13 mouse cellular contexts compared by ENCODE assay signal in the genomic region with DNA sequence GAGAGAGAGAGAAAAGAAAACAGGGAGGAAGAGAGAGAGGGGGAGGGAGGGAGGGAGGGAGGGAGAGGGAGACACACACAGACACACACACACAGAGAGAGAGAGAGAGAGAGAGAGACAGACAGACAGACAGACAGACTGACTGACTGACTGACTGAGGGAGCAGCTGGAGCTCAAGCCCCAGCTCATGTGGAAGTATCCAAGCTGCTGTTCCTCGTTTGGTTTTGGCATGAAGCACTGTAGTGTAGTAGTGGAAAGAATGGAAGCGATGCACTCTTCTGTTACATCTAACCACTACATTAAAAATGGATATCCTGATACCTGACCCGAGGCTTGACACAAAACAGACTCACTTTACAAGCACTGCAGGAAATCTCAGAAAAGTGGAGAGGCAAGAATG. TPM values are rescaled to one million over a fixed set of nuclear protein-coding genes. Genes with fewer than 3 reads are reported as not detected.
DNase-seq lines count a peak whose midpoint lies in the region; ATAC-seq and TF ChIP-seq lines count a peak whose summit lies in the region.
"Had no signal": no experiment of that assay in that cellular context is flagged by ENCODE, and none has a peak within 500 bp of the region (broad histone marks: within the 10 kb centered on the region; RNA-seq: fewer than 3 reads in every experiment).

No protein-coding gene starts in this region.

- H3K36me3 ChIP-seq in kidney, embryonic 15.5 days: no peaks in the 10 kb centered on the region
- no peaks in the 10 kb centered on the region for H3K36me3 ChIP-seq in heart, embryonic 11.5 days (ENCODE audit: control insufficient read depth, insufficient read depth, low read length)
- H3K36me3 ChIP-seq in limb, embryonic 14.5 days (ENCODE audit: control insufficient read depth, insufficient read depth, low read length): no peaks in the 10 kb centered on the region
- no peaks in the 10 kb centered on the region for H3K36me3 ChIP-seq in midbrain, postnatal 0 days (ENCODE audit: insufficient read depth, low read length)
- H3K36me3 ChIP-seq: forebrain, embryonic 10.5 days; hindbrain, embryonic 13.5 days had no signal

- no peak for ATAC-seq in kidney, embryonic 15.5 days (replicated peaks; ENCODE audit: low FRiP score)
- ATAC-seq in heart, embryonic 11.5 days (replicated peaks; ENCODE audit: insufficient number of reproducible peaks, low FRiP score, low TSS enrichment): no peak
- peak; percentile 83 for ATAC-seq in limb, embryonic 14.5 days (ENCODE audit: low FRiP score, low read depth)
- ATAC-seq in midbrain, postnatal 0 days (ENCODE audit: low FRiP score): no peak

- H3K4me2 ChIP-seq in kidney, embryonic 15.5 days: 0 out of 2 replicates have a peak overlapping the region, but pooled peaks have one; percentile 3
- no peak overlapping the region for H3K4me2 ChIP-seq in heart, embryonic 11.5 days
- peak overlapping the region; percentile 13; the same call in 1 of the 2 replicates for H3K4me2 ChIP-seq in limb, embryonic 14.5 days (replicated peaks; ENCODE audit: low read depth, low read length, severe bottlenecking)
- no peak overlapping the region for H3K4me2 ChIP-seq in midbrain, postnatal 0 days (ENCODE audit: low read depth, low read length, poor library complexity, severe bottlenecking)
- H3K4me2 ChIP-seq: hindbrain, embryonic 13.5 days had no signal

- H3K27ac ChIP-seq in kidney, embryonic 15.5 days: peak overlapping the region; percentile 64
- peak overlapping the region; percentile 80 for H3K27ac ChIP-seq in brown adipose tissue, adult 24 weeks (replicated peaks; ENCODE audit: low read depth, low read length)
- peak overlapping the region; percentile 54; the same call in 1 of the 2 replicates for H3K27ac ChIP-seq in heart, embryonic 11.5 days (ENCODE audit: low read depth, low read length)
- peak overlapping the region; percentile 70 for H3K27ac ChIP-seq in limb, embryonic 14.5 days (replicated peaks; ENCODE audit: low read depth, low read length)
- no peak overlapping the region for H3K27ac ChIP-seq in midbrain, postnatal 0 days (ENCODE audit: low read depth, low read length)
- H3K27ac ChIP-seq: forebrain, embryonic 10.5 days; hindbrain, embryonic 13.5 days; macrophage had no signal

- H3K9ac ChIP-seq in kidney, embryonic 15.5 days: no peak overlapping the region
- no peak overlapping the region for H3K9ac ChIP-seq in heart, embryonic 11.5 days (ENCODE audit: low read depth, low read length)
- no peak overlapping the region for H3K9ac ChIP-seq in limb, embryonic 14.5 days (ENCODE audit: low read depth, low read length, severe bottlenecking)
- no peak overlapping the region for H3K9ac ChIP-seq in midbrain, postnatal 0 days (replicated peaks; ENCODE audit: low read length, poor library complexity, severe bottlenecking)
- H3K9ac ChIP-seq: hindbrain, embryonic 13.5 days had no signal

- WGBS in kidney, embryonic 15.5 days: 58% methylated on average over 3 of the region's 3 CpGs
- WGBS in heart, embryonic 11.5 days (ENCODE audit: insufficient replicate concordance): 27% methylated on average over 3 of the region's 3 CpGs
- WGBS in limb, embryonic 14.5 days: 15% methylated on average over 3 of the region's 3 CpGs
- WGBS in midbrain, postnatal 0 days: 65% methylated on average over 3 of the region's 3 CpGs

- no peaks in the 10 kb centered on the region for H3K9me3 ChIP-seq in kidney, embryonic 15.5 days (replicated peaks)
- H3K9me3 ChIP-seq in heart, embryonic 11.5 days (replicated peaks; ENCODE audit: control insufficient read depth, low read length): no peaks in the 10 kb centered on the region
- no peaks in the 10 kb centered on the region for H3K9me3 ChIP-seq in limb, embryonic 14.5 days (ENCODE audit: control insufficient read depth, low read length)
- no peaks in the 10 kb centered on the region for H3K9me3 ChIP-seq in midbrain, postnatal 0 days (ENCODE audit: low read length)
- H3K9me3 ChIP-seq: forebrain, embryonic 10.5 days; hindbrain, embryonic 13.5 days had no signal

- no peak for TF ChIP-seq POLR2A in limb, embryonic 14.5 days (IDR thresholded peaks at IDR 0.05; ENCODE audit: borderline replicate concordance, extremely low read depth, insufficient read depth, insufficient read length)

- H3K4me3 ChIP-seq in kidney, embryonic 15.5 days (replicated peaks): no peak overlapping the region
- H3K4me3 ChIP-seq in brown adipose tissue, adult 24 weeks (ENCODE audit: insufficient read depth, low read depth, low read length): peak overlapping the region; percentile 31
- no peak overlapping the region for H3K4me3 ChIP-seq in heart, embryonic 11.5 days (ENCODE audit: low read depth, low read length)
- H3K4me3 ChIP-seq in limb, embryonic 14.5 days (replicated peaks; ENCODE audit: low read length): 0 out of 2 replicates have a peak overlapping the region, but pooled peaks have one; percentile 5
- H3K4me3 ChIP-seq in midbrain, postnatal 0 days (ENCODE audit: low read depth, low read length): no peak overlapping the region
- H3K4me3 ChIP-seq: forebrain, embryonic 10.5 days; hindbrain, embryonic 13.5 days had no signal

- H3K4me1 ChIP-seq in kidney, embryonic 15.5 days: 0 out of 2 replicates have a peak, but pooled peaks cover 3% of the 10 kb centered on the region
- no peaks in the 10 kb centered on the region for H3K4me1 ChIP-seq in brown adipose tissue, adult 24 weeks (ENCODE audit: control insufficient read depth, insufficient read depth, insufficient read length, low read length)
- no peaks in the 10 kb centered on the region for H3K4me1 ChIP-seq in heart, embryonic 11.5 days (ENCODE audit: control insufficient read depth, insufficient read depth, low read length)
- peaks cover 23% of the 10 kb centered on the region for H3K4me1 ChIP-seq in limb, embryonic 14.5 days (ENCODE audit: control insufficient read depth, insufficient read depth, low read length)
- no peaks in the 10 kb centered on the region for H3K4me1 ChIP-seq in midbrain, postnatal 0 days (ENCODE audit: insufficient read depth, low read length)
- H3K4me1 ChIP-seq: forebrain, embryonic 10.5 days; hindbrain, embryonic 13.5 days had no signal

- no peak for DNase-seq in kidney, postnatal 36 days
- DNase-seq in limb, embryonic 14.5 days (ENCODE audit: low spot score): peak; percentile 78
- DNase-seq in adrenal gland, postnatal 14 days: no peak
- no peak for DNase-seq in B cell, adult 2 months
- DNase-seq in midbrain, postnatal 0 days (ENCODE audit: low spot score): no peak
- DNase-seq: right cerebral cortex, postnatal 25 days; thymus, postnatal 14 days had no signal

- no peaks in the 10 kb centered on the region for H3K27me3 ChIP-seq in kidney, embryonic 15.5 days
- no peaks in the 10 kb centered on the region for H3K27me3 ChIP-seq in heart, embryonic 11.5 days (ENCODE audit: control insufficient read depth, insufficient read depth, low read length)
- H3K27me3 ChIP-seq in limb, embryonic 14.5 days (ENCODE audit: control insufficient read depth, insufficient read depth, low read length): no peaks in the 10 kb centered on the region
- H3K27me3 ChIP-seq in midbrain, postnatal 0 days (ENCODE audit: insufficient read depth, low read length): no peaks in the 10 kb centered on the region
- H3K27me3 ChIP-seq: hindbrain, embryonic 13.5 days had no signal

- no peak for TF ChIP-seq CTCF in midbrain, postnatal 0 days (IDR thresholded peaks at IDR 0.05)

RNA-seq across cellular contexts. Expression of a gene that starts 1.4 kb away (rescaled TPM):
- polyA plus RNA-seq in kidney, embryonic 15.5 days (2015; fragmentation: Nextera tagmentation; extraction: Ambion mirVana): 18.3 and 23.7 TPM in 2 replicates
- 28.9 and 34.2 TPM in 2 replicates for polyA plus RNA-seq in brown adipose tissue, adult 24 weeks (2012; ENCODE audit: insufficient read depth, insufficient read length, missing spikeins)
- polyA plus RNA-seq in heart, embryonic 11.5 days (2014; fragmentation: Nextera tagmentation; extraction: Ambion mirVana): 0.60 and 0.79 TPM in 2 replicates
- 57.9 and 76.8 TPM in 2 replicates for polyA plus RNA-seq in limb, embryonic 14.5 days (2012; rRNA removed)
- polyA plus RNA-seq in limb, embryonic 14.5 days (2014; fragmentation: Nextera tagmentation; extraction: Ambion mirVana): 106 and 120 TPM in 2 replicates
- total RNA-seq in adrenal gland, postnatal 14 days (2021): 21.8 and 25.0 TPM in 2 replicates
- total RNA-seq in midbrain, postnatal 0 days (2014; rRNA removed): 0.71 and 1.6 TPM in 2 replicates
- polyA plus RNA-seq in midbrain, postnatal 0 days (2015; fragmentation: Nextera tagmentation; extraction: Ambion mirVana): 0.74 and 0.80 TPM in 2 replicates
- polyA plus RNA-seq: macrophage had no signal

RNA-seq across cellular contexts. Expression of a gene that starts 36.6 kb away (rescaled TPM):
- 1.8 and 5.6 TPM in 2 replicates for polyA plus RNA-seq in kidney, embryonic 15.5 days (2015; fragmentation: Nextera tagmentation; extraction: Ambion mirVana)
- polyA plus RNA-seq in brown adipose tissue, adult 24 weeks (2012; ENCODE audit: insufficient read depth, insufficient read length, missing spikeins): 0.96 and 1.1 TPM in 2 replicates
- 0.46 TPM in 2 replicates for polyA plus RNA-seq in heart, embryonic 11.5 days (2014; fragmentation: Nextera tagmentation; extraction: Ambion mirVana)
- polyA plus RNA-seq in limb, embryonic 14.5 days (2012; rRNA removed): 4.1 and 5.4 TPM in 2 replicates
- polyA plus RNA-seq in limb, embryonic 14.5 days (2014; fragmentation: Nextera tagmentation; extraction: Ambion mirVana): 7.8 and 8.5 TPM in 2 replicates
- total RNA-seq in adrenal gland, postnatal 14 days (2021): 3.8 and 6.4 TPM in 2 replicates
- total RNA-seq in midbrain, postnatal 0 days (2014; rRNA removed): 0.61 and 1.1 TPM in 2 replicates
- 1.1 and 1.6 TPM in 2 replicates for polyA plus RNA-seq in midbrain, postnatal 0 days (2015; fragmentation: Nextera tagmentation; extraction: Ambion mirVana)
- polyA plus RNA-seq: macrophage had no signal

RNA-seq across cellular contexts. Expression of a gene that starts 41.0 kb away (rescaled TPM):
- polyA plus RNA-seq in kidney, embryonic 15.5 days (2015; fragmentation: Nextera tagmentation; extraction: Ambion mirVana): 0.93 and 1.0 TPM in 2 replicates
- polyA plus RNA-seq in brown adipose tissue, adult 24 weeks (2012; ENCODE audit: insufficient read depth, insufficient read length, missing spikeins): 10.1 and 12.4 TPM in 2 replicates
- polyA plus RNA-seq in heart, embryonic 11.5 days (2014; fragmentation: Nextera tagmentation; extraction: Ambion mirVana): 1.4 and 1.8 TPM in 2 replicates
- 3.4 and 4.6 TPM in 2 replicates for polyA plus RNA-seq in limb, embryonic 14.5 days (2012; rRNA removed)
- polyA plus RNA-seq in limb, embryonic 14.5 days (2014; fragmentation: Nextera tagmentation; extraction: Ambion mirVana): 2.5 and 2.8 TPM in 2 replicates
- 8.3 and 12.0 TPM in 2 replicates for total RNA-seq in adrenal gland, postnatal 14 days (2021)
- total RNA-seq in midbrain, postnatal 0 days (2014; rRNA removed): 2.4 and 2.7 TPM in 2 replicates
- polyA plus RNA-seq in midbrain, postnatal 0 days (2015; fragmentation: Nextera tagmentation; extraction: Ambion mirVana): 1.3 and 1.4 TPM in 2 replicates
- polyA plus RNA-seq: macrophage had no signal

RNA-seq across cellular contexts. Expression of a gene that starts 52.5 kb away (rescaled TPM):
- 0.84 and 0.92 TPM in 2 replicates for polyA plus RNA-seq in kidney, embryonic 15.5 days (2015; fragmentation: Nextera tagmentation; extraction: Ambion mirVana)
- 1.8 and 2.0 TPM in 2 replicates for polyA plus RNA-seq in brown adipose tissue, adult 24 weeks (2012; ENCODE audit: insufficient read depth, insufficient read length, missing spikeins)
- 0.42 and 0.56 TPM in 2 replicates for polyA plus RNA-seq in heart, embryonic 11.5 days (2014; fragmentation: Nextera tagmentation; extraction: Ambion mirVana)
- 0.15 and 0.20 TPM in 2 replicates for polyA plus RNA-seq in limb, embryonic 14.5 days (2012; rRNA removed)
- polyA plus RNA-seq in limb, embryonic 14.5 days (2014; fragmentation: Nextera tagmentation; extraction: Ambion mirVana): 0.58 and 0.91 TPM in 2 replicates
- total RNA-seq in adrenal gland, postnatal 14 days (2021): 1.3 TPM in 2 replicates
- 0.14 and 0.38 TPM in 2 replicates for total RNA-seq in midbrain, postnatal 0 days (2014; rRNA removed)
- 0.34 and 0.70 TPM in 2 replicates for polyA plus RNA-seq in midbrain, postnatal 0 days (2015; fragmentation: Nextera tagmentation; extraction: Ambion mirVana)

Comparison
In these comparisons a context has a peak if more than half of its experiments do, and no peak if none do; other contexts are left out.
1. H3K4me2 ChIP-seq: peak in kidney, embryonic 15.5 days (single experiment) and limb, embryonic 14.5 days (single experiment); none in heart, embryonic 11.5 days (single experiment) and midbrain, postnatal 0 days (single experiment).
2. H3K4me3 ChIP-seq: peak in brown adipose tissue, adult 24 weeks (single experiment) and limb, embryonic 14.5 days (single experiment); none in kidney, embryonic 15.5 days (single experiment), heart, embryonic 11.5 days (single experiment) and midbrain, postnatal 0 days (single experiment).
3. RNA of a gene that starts 1.4 kb away (polyA plus RNA-seq): 57.9 to 120 TPM in limb, embryonic 14.5 days, 28.9 to 34.2 TPM in brown adipose tissue, adult 24 weeks and 18.3 to 23.7 TPM in kidney, embryonic 15.5 days; 0.74 to 0.80 TPM in midbrain, postnatal 0 days and 0.60 to 0.79 TPM in heart, embryonic 11.5 days; every median in the first group is over 10 times any median in the second.